Mouse (Mus musculus): ENCODE measurements around the gene Mboat2. TPM values are rescaled to one million over a fixed set of nuclear protein-coding genes. Genes with fewer than 3 reads are reported as not detected.

Mboat2 gene
- polyA plus RNA-seq, 1 experiment from 2014 or later, result 79.2 TPM

DNA sequence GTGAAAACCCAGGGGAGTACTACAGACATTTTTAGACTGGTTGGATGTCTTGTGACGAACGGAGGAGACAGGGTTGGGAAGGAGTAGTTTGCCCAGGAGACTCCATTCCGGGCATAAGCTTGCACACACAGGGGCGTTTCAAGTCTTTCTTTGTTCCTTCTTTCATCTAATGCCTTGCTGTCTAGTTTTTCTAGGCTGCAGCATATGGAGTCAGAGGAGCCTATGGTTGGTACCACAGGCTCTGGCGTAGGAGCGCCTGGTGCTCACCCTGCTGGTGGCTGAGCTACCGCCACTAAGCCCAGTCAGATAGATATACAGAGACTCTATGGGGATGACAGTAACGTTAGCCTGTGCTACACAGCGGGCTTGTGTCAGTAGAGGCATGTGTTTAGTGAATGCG lies 42.0 kb downstream of the Mboat2 start:
- Histone ChIP-seq H3K9ac (no peak overlapping the region), H3K27me3 (ENCODE audit: control insufficient read depth, insufficient read depth, low read length) (no peaks in the 10 kb centered on the region), H3K4me3 (replicated peaks; ENCODE audit: low read length) (no peak overlapping the region), H3K4me2 (replicated peaks) (no peak overlapping the region), H3K4me1 (replicated peaks; ENCODE audit: control insufficient read depth, insufficient read depth, low read length) (0 out of 2 replicates have a peak, but pooled peaks cover 9% of the 10 kb centered on the region), H3K36me3 (replicated peaks; ENCODE audit: control insufficient read depth, insufficient read depth) (no peaks in the 10 kb centered on the region), H3K27ac (peak overlapping the region; percentile 15), H3K9me3 (ENCODE audit: control insufficient read depth, low read length) (no peaks in the 10 kb centered on the region)
- DNase-seq (ENCODE audit: low spot score) (no peak), ATAC-seq (ENCODE audit: low FRiP score) (no peak; the same call in 1 of the 2 replicates)
- 70% methylated on average over 10 of the region's 10 CpGs for WGBS

DNA sequence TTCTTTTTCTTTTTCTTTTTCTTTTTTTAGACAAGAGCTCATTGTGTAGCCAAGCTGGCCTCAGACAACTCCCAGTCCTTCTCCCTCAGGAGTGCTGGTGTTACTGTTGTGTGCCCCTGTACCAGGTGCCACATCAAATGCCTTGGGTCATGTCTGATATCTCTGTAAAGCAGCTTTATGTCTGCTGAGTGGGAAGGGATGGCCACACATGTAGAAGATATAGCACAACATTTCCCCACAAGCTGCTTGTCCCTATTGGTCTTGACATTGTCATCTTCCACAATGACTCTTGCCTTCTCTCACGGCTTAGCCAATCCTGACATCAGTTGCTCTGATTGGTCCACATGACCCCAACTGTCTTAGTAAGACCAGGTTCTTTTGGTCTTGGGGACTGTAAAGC lies 45.2 kb downstream of the Mboat2 start:
- no peak overlapping the region for H3K4me3 ChIP-seq (replicated peaks; ENCODE audit: low read length)
- no peak overlapping the region for H3K4me2 ChIP-seq (replicated peaks)
- no peaks in the 10 kb centered on the region for H3K9me3 ChIP-seq (ENCODE audit: control insufficient read depth, low read length)
- 77% methylated on average over 1 of the region's 1 CpGs for WGBS
- no peaks in the 10 kb centered on the region; the same call in 1 of the 2 replicates for H3K36me3 ChIP-seq (replicated peaks; ENCODE audit: control insufficient read depth, insufficient read depth)
- no peak overlapping the region for H3K9ac ChIP-seq
- no peak for DNase-seq (ENCODE audit: low spot score)
- no peak overlapping the region for H3K27ac ChIP-seq
- 0 out of 2 replicates have a peak, but pooled peaks cover 8% of the 10 kb centered on the region for H3K4me1 ChIP-seq (replicated peaks; ENCODE audit: control insufficient read depth, insufficient read depth, low read length)
- H3K27me3 ChIP-seq (ENCODE audit: control insufficient read depth, insufficient read depth, low read length), result no peaks in the 10 kb centered on the region
- ATAC-seq (ENCODE audit: low FRiP score), result no peak

DNA sequence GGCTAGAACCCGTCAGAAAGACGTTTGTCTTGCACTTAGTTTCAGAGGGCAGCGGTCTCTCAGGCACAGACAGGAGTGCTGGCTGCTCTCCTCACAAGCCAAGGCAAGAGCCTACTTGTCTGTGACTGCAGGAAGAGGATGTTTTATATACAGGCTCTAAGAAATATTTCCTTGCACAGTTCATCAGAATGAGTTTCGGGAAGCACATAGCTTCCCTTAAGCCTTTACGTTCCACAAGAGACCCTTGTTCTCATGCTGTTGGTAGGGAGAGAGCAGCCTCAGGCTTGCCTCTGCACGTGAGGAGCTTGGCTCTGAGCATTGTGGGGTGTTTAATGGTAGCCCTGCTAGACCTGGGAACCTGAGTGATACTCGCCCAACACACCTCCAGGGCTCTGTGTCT lies 46.6 kb downstream of the Mboat2 start:
- no peak overlapping the region for H3K9ac ChIP-seq
- no peak overlapping the region for H3K4me2 ChIP-seq (replicated peaks)
- H3K9me3 ChIP-seq (ENCODE audit: control insufficient read depth, low read length), result no peaks in the 10 kb centered on the region
- no peaks in the 10 kb centered on the region; the same call in 1 of the 2 replicates for H3K36me3 ChIP-seq (replicated peaks; ENCODE audit: control insufficient read depth, insufficient read depth)
- ATAC-seq (ENCODE audit: low FRiP score) (no peak), DNase-seq (ENCODE audit: low spot score) (no peak)
- no peak overlapping the region for H3K27ac ChIP-seq
- H3K4me3 ChIP-seq (replicated peaks; ENCODE audit: low read length), result no peak overlapping the region
- 80% methylated on average over 7 of the region's 7 CpGs for WGBS
- H3K27me3 ChIP-seq (ENCODE audit: control insufficient read depth, insufficient read depth, low read length), result no peaks in the 10 kb centered on the region
- H3K4me1 ChIP-seq (replicated peaks; ENCODE audit: control insufficient read depth, insufficient read depth, low read length), result 0 out of 2 replicates have a peak, but pooled peaks cover 6% of the 10 kb centered on the region

DNA sequence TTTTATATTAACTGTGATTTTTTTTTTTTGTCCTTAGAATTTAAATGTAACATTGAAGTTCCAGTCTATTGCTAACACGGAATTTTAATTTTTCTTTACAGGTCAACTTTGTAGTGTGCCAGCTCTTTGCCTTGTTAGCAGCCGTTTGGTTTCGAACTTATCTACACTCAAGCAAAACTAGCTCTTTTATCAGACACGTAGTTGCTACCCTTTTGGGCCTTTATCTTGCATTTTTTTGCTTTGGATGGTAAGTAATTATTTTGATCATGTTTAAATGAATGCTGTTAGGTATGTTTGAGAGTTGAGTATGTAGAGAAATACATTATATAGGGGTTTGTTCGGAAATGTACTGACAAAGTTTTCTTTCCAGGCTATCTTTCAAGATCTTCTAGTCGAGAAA lies 47.4 kb downstream of the Mboat2 start:
- 91% methylated on average over 6 of the region's 6 CpGs for WGBS
- Histone ChIP-seq H3K9ac (no peak overlapping the region), H3K36me3 (replicated peaks; ENCODE audit: control insufficient read depth, insufficient read depth) (peaks cover 9% of the 10 kb centered on the region), H3K4me3 (replicated peaks; ENCODE audit: low read length) (no peak overlapping the region), H3K27ac (no peak overlapping the region), H3K27me3 (ENCODE audit: control insufficient read depth, insufficient read depth, low read length) (no peaks in the 10 kb centered on the region), H3K4me2 (replicated peaks) (no peak overlapping the region), H3K9me3 (ENCODE audit: control insufficient read depth, low read length) (no peaks in the 10 kb centered on the region), H3K4me1 (replicated peaks; ENCODE audit: control insufficient read depth, insufficient read depth, low read length) (0 out of 2 replicates have a peak, but pooled peaks cover 6% of the 10 kb centered on the region)
- DNase-seq (ENCODE audit: low spot score) (no peak), ATAC-seq (ENCODE audit: low FRiP score) (no peak)

DNA sequence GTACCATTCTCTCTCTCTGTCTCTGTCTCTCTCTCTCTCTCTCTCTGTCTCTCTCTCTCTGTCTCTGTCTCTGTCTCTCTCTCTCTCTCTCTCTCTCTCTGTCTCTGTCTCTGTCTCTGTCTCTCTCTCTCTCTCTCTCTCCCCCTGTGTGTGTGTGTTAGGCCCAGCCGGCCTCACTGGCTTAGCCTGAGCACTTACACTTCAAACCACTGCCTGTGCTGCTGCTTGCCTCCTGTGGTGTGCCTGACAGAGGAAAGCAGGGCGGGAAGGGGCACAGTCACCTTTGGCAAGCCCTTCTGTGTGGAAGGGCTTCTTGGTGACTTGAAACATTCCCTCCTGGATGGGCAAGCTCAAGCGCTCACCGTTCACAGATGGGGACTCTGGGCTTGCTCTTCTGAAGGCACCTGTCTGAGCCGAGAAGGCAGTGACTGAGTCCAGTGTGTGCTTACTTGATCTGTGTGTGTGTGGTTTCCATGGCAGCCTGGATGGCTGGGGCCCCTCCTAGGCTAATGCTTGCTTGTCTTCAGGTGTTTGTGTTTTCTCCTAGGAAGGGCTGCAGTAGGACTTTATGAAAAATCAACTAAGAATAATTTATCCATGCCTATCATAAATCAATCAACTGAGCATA lies 48.2 kb downstream of the Mboat2 start:
- no peak for DNase-seq (ENCODE audit: low spot score)
- Histone ChIP-seq H3K4me2 (replicated peaks) (no peak overlapping the region), H3K27ac (no peak overlapping the region), H3K4me1 (replicated peaks; ENCODE audit: control insufficient read depth, insufficient read depth, low read length) (0 out of 2 replicates have a peak, but pooled peaks cover 6% of the 10 kb centered on the region), H3K9me3 (ENCODE audit: control insufficient read depth, low read length) (no peaks in the 10 kb centered on the region), H3K36me3 (replicated peaks; ENCODE audit: control insufficient read depth, insufficient read depth) (peaks cover 16% of the 10 kb centered on the region), H3K9ac (no peak overlapping the region), H3K4me3 (replicated peaks; ENCODE audit: low read length) (no peak overlapping the region), H3K27me3 (ENCODE audit: control insufficient read depth, insufficient read depth, low read length) (no peaks in the 10 kb centered on the region)
- no peak for ATAC-seq (ENCODE audit: low FRiP score)
- 53% methylated on average over 5 of the region's 5 CpGs for WGBS

DNA sequence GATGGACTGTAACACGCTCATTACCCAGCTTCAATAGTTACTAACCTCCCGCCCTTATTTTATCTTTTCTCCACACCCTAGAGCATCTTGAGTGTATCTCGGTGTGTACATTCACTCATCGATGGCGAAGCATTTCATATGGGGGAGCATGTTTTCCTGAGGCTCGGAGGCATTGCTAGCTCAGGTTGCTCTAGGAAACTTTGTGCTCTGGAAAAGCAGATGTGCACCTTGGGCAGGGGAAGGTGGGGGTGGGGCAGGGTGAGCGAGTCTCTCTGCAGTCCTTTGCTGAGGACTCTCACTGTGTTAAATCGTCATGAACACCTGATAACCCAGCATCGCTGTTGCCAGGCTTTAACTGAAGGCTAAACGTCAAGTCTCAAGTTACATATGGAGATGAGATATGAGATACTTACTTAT lies 48.9 kb downstream of the Mboat2 start:
- H3K36me3 ChIP-seq (replicated peaks; ENCODE audit: control insufficient read depth, insufficient read depth), result peaks cover 23% of the 10 kb centered on the region
- no peak overlapping the region for H3K4me3 ChIP-seq (replicated peaks; ENCODE audit: low read length)
- no peak overlapping the region for H3K4me2 ChIP-seq (replicated peaks)
- WGBS, result 88% methylated on average over 10 of the region's 10 CpGs
- no peaks in the 10 kb centered on the region for H3K9me3 ChIP-seq (ENCODE audit: control insufficient read depth, low read length)
- no peak overlapping the region for H3K27ac ChIP-seq
- DNase-seq (ENCODE audit: low spot score) (no peak), ATAC-seq (ENCODE audit: low FRiP score) (no peak)
- H3K27me3 ChIP-seq (ENCODE audit: control insufficient read depth, insufficient read depth, low read length), result no peaks in the 10 kb centered on the region
- no peak overlapping the region for H3K9ac ChIP-seq
- 0 out of 2 replicates have a peak, but pooled peaks cover 6% of the 10 kb centered on the region for H3K4me1 ChIP-seq (replicated peaks; ENCODE audit: control insufficient read depth, insufficient read depth, low read length)

DNA sequence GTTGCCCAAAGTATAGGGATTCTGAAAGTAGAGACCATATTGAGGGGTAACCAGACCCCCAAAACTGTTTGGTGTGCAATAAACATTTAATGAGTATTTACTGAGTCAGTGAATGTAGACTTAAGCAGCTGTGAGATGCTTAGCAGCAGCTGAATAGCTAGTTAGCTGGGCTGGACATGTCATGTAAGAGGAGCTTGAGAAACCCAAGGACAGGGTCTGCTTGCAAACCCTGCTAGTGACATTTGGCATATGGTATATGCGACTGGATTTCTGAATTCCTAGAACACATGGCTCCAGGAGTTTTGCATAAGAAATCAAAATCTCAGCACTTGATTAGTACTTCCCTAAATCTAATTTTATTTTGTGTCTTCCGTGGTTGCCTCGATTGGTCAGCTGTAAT lies 52.6 kb downstream of the Mboat2 start:
- ATAC-seq (ENCODE audit: low FRiP score) (no peak), DNase-seq (ENCODE audit: low spot score) (no peak)
- no peak overlapping the region for H3K9ac ChIP-seq
- H3K27me3 ChIP-seq (ENCODE audit: control insufficient read depth, insufficient read depth, low read length), result no peaks in the 10 kb centered on the region
- 93% methylated on average over 3 of the region's 3 CpGs for whole genome bisulfite sequencing
- no peak overlapping the region for H3K4me3 ChIP-seq (replicated peaks; ENCODE audit: low read length)
- peaks cover 42% of the 10 kb centered on the region for H3K36me3 ChIP-seq (replicated peaks; ENCODE audit: control insufficient read depth, insufficient read depth)
- no peaks in the 10 kb centered on the region for H3K9me3 ChIP-seq (ENCODE audit: control insufficient read depth, low read length)
- 0 out of 2 replicates have a peak, but pooled peaks cover 6% of the 10 kb centered on the region for H3K4me1 ChIP-seq (replicated peaks; ENCODE audit: control insufficient read depth, insufficient read depth, low read length)
- H3K4me2 ChIP-seq (replicated peaks), result no peak overlapping the region
- H3K27ac ChIP-seq, result no peak overlapping the region

DNA sequence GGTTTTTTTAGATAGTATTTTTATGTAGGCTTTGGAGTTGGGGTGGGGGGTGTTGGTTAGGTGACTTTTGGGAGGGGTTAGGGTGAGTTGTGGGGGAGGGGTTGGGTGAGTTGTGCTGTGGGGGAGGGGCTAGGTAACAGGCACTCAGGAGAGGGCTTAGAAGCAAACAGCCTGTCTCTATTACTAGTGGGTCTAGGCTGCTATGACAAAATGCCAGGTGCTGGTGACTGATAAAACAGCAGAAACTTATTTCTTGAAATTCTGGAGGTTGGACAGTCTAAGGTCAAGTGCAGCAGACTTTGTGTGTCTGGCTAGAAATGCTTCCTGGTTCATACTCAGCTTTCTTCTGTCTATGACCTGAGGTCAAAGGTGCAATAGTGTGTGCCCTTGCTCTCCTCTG lies 56.1 kb downstream of the Mboat2 start:
- ATAC-seq (ENCODE audit: low FRiP score) (no peak), DNase-seq (ENCODE audit: low spot score) (no peak)
- Histone ChIP-seq H3K27ac (no peak overlapping the region), H3K4me2 (replicated peaks) (no peak overlapping the region), H3K9me3 (ENCODE audit: control insufficient read depth, low read length) (no peaks in the 10 kb centered on the region), H3K36me3 (replicated peaks; ENCODE audit: control insufficient read depth, insufficient read depth) (peaks cover 43% of the 10 kb centered on the region), H3K4me1 (replicated peaks; ENCODE audit: control insufficient read depth, insufficient read depth, low read length) (0 out of 2 replicates have a peak, but pooled peaks cover 4% of the 10 kb centered on the region), H3K9ac (no peak overlapping the region), H3K27me3 (ENCODE audit: control insufficient read depth, insufficient read depth, low read length) (no peaks in the 10 kb centered on the region), H3K4me3 (replicated peaks; ENCODE audit: low read length) (no peak overlapping the region)

DNA sequence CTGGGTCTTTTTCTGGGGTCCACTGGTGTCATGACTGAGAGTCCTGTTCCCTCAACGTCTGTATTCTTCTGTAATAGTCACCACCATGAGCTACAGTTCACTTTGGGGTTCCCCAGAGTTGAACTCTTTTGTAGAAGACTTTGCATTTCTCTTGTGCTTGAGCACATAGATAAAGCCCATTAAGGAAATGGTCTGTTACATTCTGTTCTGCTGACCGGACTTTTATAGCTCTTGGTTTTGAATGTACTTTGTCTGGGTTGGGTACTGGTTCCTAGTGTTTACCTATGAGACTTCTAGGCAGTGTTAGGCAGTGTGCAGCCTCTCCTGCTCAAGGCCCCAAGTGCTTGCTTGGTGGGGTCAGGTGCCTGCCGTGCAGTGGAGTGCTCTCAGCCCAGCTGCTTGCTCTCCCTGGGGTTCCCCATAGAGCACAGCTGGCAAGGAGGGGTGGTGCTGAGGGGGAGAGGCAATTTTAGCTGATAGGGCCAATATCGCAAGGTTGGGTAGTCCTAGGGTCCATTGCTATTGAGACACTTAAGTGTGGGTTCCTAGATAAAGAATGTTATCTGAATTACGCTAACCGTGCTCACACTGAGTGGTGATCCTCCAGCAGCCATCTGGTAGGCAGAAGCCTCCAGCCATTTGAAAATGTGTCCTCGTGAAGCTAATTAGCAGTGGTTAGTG lies 58.8 kb downstream of the Mboat2 start:
- no peaks in the 10 kb centered on the region for H3K27me3 ChIP-seq (ENCODE audit: control insufficient read depth, insufficient read depth, low read length)
- H3K4me1 ChIP-seq (replicated peaks; ENCODE audit: control insufficient read depth, insufficient read depth, low read length), result peaks cover 15% of the 10 kb centered on the region
- H3K9ac ChIP-seq, result no peak overlapping the region
- H3K9me3 ChIP-seq (ENCODE audit: control insufficient read depth, low read length), result no peaks in the 10 kb centered on the region
- H3K4me3 ChIP-seq (replicated peaks; ENCODE audit: low read length), result no peak overlapping the region
- 77% methylated on average over 7 of the region's 7 CpGs for WGBS
- peaks cover 21% of the 10 kb centered on the region for H3K36me3 ChIP-seq (replicated peaks; ENCODE audit: control insufficient read depth, insufficient read depth)
- no peak overlapping the region for H3K4me2 ChIP-seq (replicated peaks)
- ATAC-seq (ENCODE audit: low FRiP score) (no peak), DNase-seq (ENCODE audit: low spot score) (no peak)
- H3K27ac ChIP-seq, result no peak overlapping the region

All from hindbrain, embryonic 14.5 days (tissue).